Mouse (Mus musculus) small intestine, adult 2 months (tissue): ENCODE measurements around the gene Ctsc. TPM values are rescaled to one million over a fixed set of nuclear protein-coding genes. Genes with fewer than 3 reads are reported as not detected.

Experiments
- H3K27ac ChIP-seq: fragments of 200-500 bp; 2 replicates; pipeline ENCODE4 v1.5.1; 2012; ENCODE audit warnings: low read depth, low read length, control low read depth, inconsistent platforms; ENCODE audit not compliant: insufficient read depth
- H3K27me3 ChIP-seq: fragments of 200-500 bp; 2 replicates; pipeline ENCODE4 v1.6.1; 2012; ENCODE audit warnings: mild to moderate bottlenecking, moderate library complexity, low read length, inconsistent platforms; ENCODE audit not compliant: control insufficient read depth, insufficient read depth
- H3K36me3 ChIP-seq: fragments of 200-500 bp; 2 replicates; pipeline ENCODE4 v1.6.1; 2012; ENCODE audit warnings: mild to moderate bottlenecking, low read length, control low read depth, inconsistent platforms; ENCODE audit not compliant: control insufficient read depth, insufficient read depth
- H3K4me1 ChIP-seq: fragments of 200-500 bp; 2 replicates; pipeline ENCODE4 v1.6.1; 2012; ENCODE audit warnings: low read length, inconsistent platforms, mixed read lengths; ENCODE audit not compliant: control insufficient read depth, insufficient read depth, insufficient read length
- H3K4me3 ChIP-seq: fragments of 200-500 bp; 2 replicates; pipeline ENCODE4 v1.5.1; 2012; ENCODE audit warnings: low read depth, mild to moderate bottlenecking, control low read depth, inconsistent platforms, low read length, moderate library complexity
- CTCF ChIP-seq: fragments of 200-500 bp; IDR thresholded peaks from 2 replicates; pipeline ENCODE4 v1.5.1; 2012; ENCODE audit warnings: low read depth, mild to moderate bottlenecking, control low read depth, inconsistent platforms, low read length, moderate library complexity, mixed read lengths; ENCODE audit not compliant: insufficient replicate concordance, insufficient read length; ENCODE audit errors: extremely low read depth
- POLR2A ChIP-seq: fragments of 200-500 bp; IDR thresholded peaks from 2 replicates; pipeline ENCODE4 v1.6.1; 2012; ENCODE audit warnings: low read depth, mild to moderate bottlenecking, control low read depth, inconsistent platforms, low read length, moderate library complexity
- WGBS: fragments of 180-500 bp; shearing (Covaris S2); methylation state at CpG from one replicate; pipeline ENCODE4 v1.1.7; 2018; 5-methylcytosine and 5-hydroxymethylcytosine counted together
- polyA plus RNA-seq: library from polyadenylated mRNA; depleted of rRNA; stranded (reverse); fragments of >200 nt; gene quantifications from 2 replicates; pipeline ENCODE4 v1.2.3, GENCODE M21; 2012

Ctsc gene
- polyA plus RNA-seq, 1 experiment: 52.0 TPM

- Histone ChIP-seq H3K36me3 (peaks cover 9% of the 10 kb centered on the region), H3K27me3 (no peaks in the 10 kb centered on the region), H3K4me3 (no peak overlapping the region), H3K27ac (no peak overlapping the region), H3K4me1 (peaks cover 5% of the 10 kb centered on the region; the same call in 1 of the 2 replicates)
- 67% methylated on average over 1 of the region's 1 CpGs for whole genome bisulfite sequencing
- no peak for TF ChIP-seq CTCF
- TF ChIP-seq POLR2A: no peak
These were observed 18.1 kb downstream of the Ctsc start for GRCm38 (mm10) chr7:88295989-88296388.

DNA sequence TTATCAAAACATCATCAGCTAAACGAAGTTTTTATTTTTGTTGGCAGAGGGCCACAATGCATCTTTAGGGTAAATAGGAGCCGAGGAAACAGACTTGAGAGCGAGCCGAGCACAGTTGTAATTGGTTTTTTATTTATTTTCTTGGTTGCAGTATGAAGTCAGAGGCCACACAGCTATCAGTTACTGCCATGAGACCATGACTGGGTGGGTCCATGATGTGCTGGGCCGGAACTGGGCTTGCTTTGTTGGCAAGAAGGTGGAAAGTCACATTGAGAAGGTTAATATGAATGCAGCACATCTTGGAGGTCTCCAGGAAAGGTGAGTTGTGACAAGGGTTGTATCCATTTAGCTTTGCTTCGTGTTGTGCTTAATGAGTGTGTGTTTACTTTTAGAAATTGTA lies 19.0 kb downstream of the Ctsc start:
- Histone ChIP-seq H3K27me3 (no peaks in the 10 kb centered on the region), H3K36me3 (peaks cover 13% of the 10 kb centered on the region), H3K27ac (no peak overlapping the region), H3K4me3 (no peak overlapping the region), H3K4me1 (peaks cover 5% of the 10 kb centered on the region; the same call in 1 of the 2 replicates)
- TF ChIP-seq CTCF (no peak), POLR2A (no peak)
- WGBS: 60% methylated on average over 6 of the region's 6 CpGs

GRCm38 (mm10) chr7:88305750-88306149 lies 27.9 kb downstream of the Ctsc start:
- Histone ChIP-seq H3K36me3 (peaks cover 28% of the 10 kb centered on the region), H3K27me3 (no peaks in the 10 kb centered on the region), H3K4me1 (peaks cover 4% of the 10 kb centered on the region; the same call in 1 of the 2 replicates), H3K27ac (peak overlapping the region; percentile 81), H3K4me3 (no peak overlapping the region)
- TF ChIP-seq CTCF (no peak), POLR2A (no peak)
- 38% methylated on average over 4 of the region's 4 CpGs for WGBS

- no peak overlapping the region for H3K27ac ChIP-seq
- WGBS: 69% methylated on average over 3 of the region's 3 CpGs
- no peaks in the 10 kb centered on the region for H3K27me3 ChIP-seq
- TF ChIP-seq CTCF (no peak), POLR2A (no peak)
- H3K36me3 ChIP-seq: peaks cover 27% of the 10 kb centered on the region
- H3K4me3 ChIP-seq: no peak overlapping the region
- H3K4me1 ChIP-seq: peaks cover 4% of the 10 kb centered on the region; the same call in 1 of the 2 replicates
These were observed 28.8 kb downstream of the Ctsc start for GRCm38 (mm10) chr7:88306725-88307124.

DNA sequence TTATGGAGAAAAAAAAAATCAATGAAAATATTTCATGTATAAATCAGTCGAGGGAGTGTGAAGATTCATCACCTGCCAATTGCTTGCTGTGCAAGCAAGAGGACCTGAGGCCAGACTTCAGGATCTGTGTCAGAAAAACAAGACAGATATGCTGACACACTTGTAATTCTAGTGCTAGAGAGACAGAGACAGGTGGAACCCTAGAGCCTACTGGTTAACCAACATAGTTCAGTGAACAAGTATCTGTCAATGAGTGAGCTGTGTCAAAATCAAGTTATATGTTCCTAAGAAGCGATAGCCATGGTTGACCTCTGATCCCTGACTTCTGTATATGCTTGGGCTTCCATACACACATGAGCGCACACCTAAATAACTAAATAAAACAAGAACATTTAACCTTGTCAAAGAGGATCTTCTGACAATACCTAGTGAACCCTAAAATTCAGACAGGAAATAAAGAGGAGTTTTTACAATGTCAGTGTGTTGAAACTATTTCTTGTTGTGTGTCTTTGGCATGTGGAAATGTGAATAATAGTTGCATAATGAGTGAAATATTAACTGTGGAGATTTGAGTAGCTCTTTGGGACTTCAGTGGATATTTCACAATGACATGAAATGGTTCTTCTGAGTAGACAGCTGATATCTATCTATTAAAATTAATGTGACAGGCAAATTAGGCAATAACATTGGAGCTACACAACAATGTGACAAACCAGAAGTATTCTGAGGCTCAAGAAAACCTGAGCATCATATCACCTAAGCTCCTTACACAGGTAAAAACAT lies 32.7 kb downstream of the Ctsc start:
- peaks cover 14% of the 10 kb centered on the region for H3K36me3 ChIP-seq
- 74% methylated on average over 3 of the region's 3 CpGs for WGBS
- TF ChIP-seq CTCF (no peak), POLR2A (no peak)
- H3K27me3 ChIP-seq: no peaks in the 10 kb centered on the region
- peaks cover 3% of the 10 kb centered on the region; the same call in 1 of the 2 replicates for H3K4me1 ChIP-seq
- no peak overlapping the region for H3K4me3 ChIP-seq
- H3K27ac ChIP-seq: no peak overlapping the region

- Histone ChIP-seq H3K27ac (no peak overlapping the region), H3K4me3 (no peak overlapping the region), H3K36me3 (no peaks in the 10 kb centered on the region), H3K27me3 (no peaks in the 10 kb centered on the region), H3K4me1 (no peaks in the 10 kb centered on the region)
- 70% methylated on average over 3 of the region's 3 CpGs for WGBS
- no peak for TF ChIP-seq POLR2A
- no peak for TF ChIP-seq CTCF
These were observed 38.5 kb downstream of the Ctsc start for GRCm38 (mm10) chr7:88316408-88316807.

DNA sequence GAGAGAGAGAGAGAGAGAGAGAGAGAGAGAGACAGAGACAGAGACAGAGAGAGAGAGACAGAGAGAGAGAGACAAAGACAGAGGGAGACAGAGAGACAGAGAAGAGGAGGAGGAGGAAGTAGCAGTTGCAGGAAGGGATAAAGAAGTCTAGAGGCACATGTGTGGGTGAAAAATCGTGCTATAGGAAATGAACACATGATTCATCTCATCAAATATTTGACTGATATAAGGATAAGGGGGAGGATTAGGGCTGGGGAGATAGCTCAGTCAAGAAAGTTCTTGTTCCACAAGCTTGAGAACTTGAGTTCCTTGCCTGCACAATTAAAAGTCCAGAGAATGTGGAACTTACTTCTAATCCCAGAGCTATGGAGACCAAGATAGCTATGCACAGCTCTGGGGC lies 40.6 kb downstream of the Ctsc start:
- Histone ChIP-seq H3K27me3 (no peaks in the 10 kb centered on the region), H3K36me3 (no peaks in the 10 kb centered on the region), H3K4me1 (no peaks in the 10 kb centered on the region), H3K27ac (no peak overlapping the region), H3K4me3 (no peak overlapping the region)
- TF ChIP-seq CTCF (no peak), POLR2A (no peak)
- WGBS: 15% methylated on average over 1 of the region's 1 CpGs
